Mouse (Mus musculus) erythroid progenitor cell, adult 5-6 weeks (primary cell): Measurements from ENCODE around the gene Cldn10. TPM values are rescaled to one million over a fixed set of nuclear protein-coding genes. Genes with fewer than 3 reads are reported as not detected.
A peak's percentile ranks its signal among the peaks of the same experiment; 100 is the strongest.

Experiments used
- ATAC-seq: replicated peaks from 2 replicates; pipeline ENCODE4 v1.8.0; 2016; ENCODE audit warnings: moderate number of reproducible peaks, mild to moderate bottlenecking, moderate TSS enrichment, inconsistent platforms; ENCODE audit not compliant: poor library complexity, low FRiP score, severe bottlenecking
- total RNA-seq, 2 experiments: library from RNA; stranded (forward) in 1 of 2; stranded (reverse) in 1 of 2; fragments of 150-400 nt in 1 of 2; fragments of 186-747, 209-891 nt in 1 of 2; gene quantifications; 2 replicates each; pipeline versions ENCODE4 v1.2.3 to v1.2.4; 2015 to 2017; ENCODE audit warnings: low replicate concordance in 2 of 2

Cldn10 gene
- total RNA-seq, 2 experiments from 2014 or later: 3.4 TPM; not detected in 1

DNA sequence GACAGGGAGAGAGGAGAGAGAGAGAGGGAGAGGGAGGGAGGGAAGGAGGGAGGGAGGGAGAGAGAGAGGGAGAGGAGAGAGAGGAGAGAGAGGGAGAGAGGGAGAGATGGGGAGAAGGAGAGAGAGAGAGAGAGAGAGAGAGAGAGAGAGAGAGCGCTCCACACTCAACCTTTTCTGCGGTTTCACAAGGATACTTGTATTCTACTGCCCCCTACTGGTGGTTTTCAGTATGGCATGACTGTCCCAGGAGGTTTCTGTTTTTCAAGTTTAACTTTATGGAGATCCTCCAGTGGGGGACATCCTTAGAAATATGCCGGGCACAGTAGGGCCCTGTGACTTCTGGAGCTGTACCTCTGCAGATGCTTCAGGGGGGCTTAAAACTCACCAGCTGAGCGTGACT, 28.8 kb downstream of the Cldn10 start:
- ATAC-seq: peak; percentile 66

DNA sequence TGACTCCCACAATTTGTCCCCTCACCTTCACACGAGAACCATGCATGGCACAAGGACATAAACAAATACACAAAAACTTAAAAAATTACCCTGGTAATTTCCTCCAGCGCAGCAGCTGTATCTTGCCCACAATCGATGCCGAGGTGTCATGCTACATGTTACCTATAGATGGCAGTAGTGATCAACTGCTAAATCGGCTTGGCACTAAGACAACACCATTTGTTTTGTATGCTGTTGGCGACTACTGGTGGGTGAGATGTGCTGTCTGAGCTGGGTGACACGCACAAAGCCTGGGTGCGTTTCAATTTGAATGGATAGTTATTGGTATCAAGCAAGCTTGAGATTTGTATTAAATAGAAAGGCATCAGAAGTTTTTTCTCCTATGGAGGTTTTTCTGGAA, 32.4 kb downstream of the Cldn10 start:
- peak; percentile 63; the same call in 1 of the 2 replicates for ATAC-seq

GRCm38 (mm10) chr14:118822816-118823215, 35.1 kb downstream of the Cldn10 start:
- no peak for ATAC-seq

- ATAC-seq: no peak
These were observed 35.6 kb downstream of the Cldn10 start for GRCm38 (mm10) chr14:118823313-118823712.

GRCm38 (mm10) chr14:118826346-118826745, 38.6 kb downstream of the Cldn10 start:
- ATAC-seq: no peak

GRCm38 (mm10) chr14:118827283-118827904, 39.7 kb downstream of the Cldn10 start:
- no peak for ATAC-seq

DNA sequence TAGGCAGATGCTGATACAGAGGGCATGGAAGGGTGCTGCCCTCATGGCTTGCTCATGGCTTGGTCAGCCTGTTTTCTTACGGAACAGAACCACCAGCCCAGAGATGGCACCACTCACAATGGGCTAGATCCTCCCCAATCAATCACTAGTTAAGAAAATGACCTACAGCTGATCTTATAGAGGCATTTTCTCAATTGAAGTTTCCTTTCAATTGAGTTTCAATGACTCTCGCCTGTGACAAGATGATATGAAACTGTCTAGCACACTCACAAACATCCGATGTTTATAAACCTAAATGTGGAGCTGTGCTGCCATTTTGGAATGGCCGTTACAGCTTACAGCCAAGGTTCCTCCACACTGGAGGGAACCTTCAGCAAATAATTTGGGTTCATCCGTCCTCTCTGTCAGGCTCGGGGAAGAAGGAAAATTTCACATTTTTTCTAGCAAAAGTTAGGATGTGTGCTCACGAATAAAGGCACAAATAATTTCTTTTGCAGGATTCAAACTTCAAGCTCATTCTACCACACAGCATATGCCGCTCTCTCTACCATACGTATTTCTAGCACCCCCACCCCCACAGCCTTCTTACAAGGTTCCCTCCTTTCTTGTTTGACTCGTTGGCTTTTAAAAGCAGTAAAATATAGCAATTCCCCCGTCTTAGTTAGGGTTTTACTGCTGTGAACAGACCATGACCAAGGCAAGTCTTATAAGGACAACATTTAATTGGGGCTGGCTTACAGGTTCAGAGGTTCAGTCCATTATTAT, 41.8 kb downstream of the Cldn10 start:
- ATAC-seq: no peak

GRCm38 (mm10) chr14:118831597-118831996, 43.9 kb downstream of the Cldn10 start:
- ATAC-seq: no peak

- ATAC-seq: no peak
These were observed 45.5 kb downstream of the Cldn10 start for GRCm38 (mm10) chr14:118833241-118833640.

DNA sequence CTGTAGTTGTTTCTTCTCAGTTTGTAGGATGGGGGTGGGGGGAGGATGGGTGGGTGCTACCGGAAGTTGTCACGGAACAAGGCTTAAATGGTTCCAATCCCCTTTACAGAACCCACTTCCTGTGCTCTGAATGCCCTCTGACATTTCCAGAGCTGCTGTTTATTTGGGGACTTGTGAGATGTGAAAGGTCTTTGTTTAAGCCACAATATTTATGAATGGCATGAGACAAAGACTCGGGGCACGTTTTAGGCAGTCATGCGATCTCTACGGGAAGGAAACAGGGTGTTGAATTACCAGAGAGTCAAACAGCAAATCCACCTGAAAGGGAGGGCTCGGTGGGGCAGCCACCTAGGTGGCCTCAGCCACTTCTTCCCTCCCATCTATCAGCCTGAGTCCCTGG, 46.6 kb downstream of the Cldn10 start:
- ATAC-seq: no peak

DNA sequence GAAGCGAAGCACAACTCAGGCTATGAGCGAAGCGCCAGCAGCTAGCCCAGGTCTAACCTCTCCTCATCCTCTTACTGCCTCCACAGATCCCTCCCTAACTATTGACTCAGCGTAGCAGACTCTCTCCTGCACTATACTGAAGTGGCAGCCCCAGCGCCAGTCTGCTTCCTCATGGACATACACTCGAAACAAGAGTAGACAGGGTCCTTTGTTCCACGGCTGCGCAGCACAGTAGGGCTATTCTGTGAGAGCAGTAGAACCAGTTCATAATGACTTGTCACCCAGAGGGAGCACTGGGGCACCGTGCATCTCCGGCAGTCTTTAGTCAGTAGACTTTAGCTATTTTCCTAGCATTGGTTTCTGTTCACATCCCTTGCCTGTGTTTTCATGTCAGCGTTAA, 48.4 kb downstream of the Cldn10 start:
- no peak for ATAC-seq

- peak; percentile 80 for ATAC-seq
These were observed 49.0 kb downstream of the Cldn10 start for GRCm38 (mm10) chr14:118836754-118837153.

GRCm38 (mm10) chr14:118838556-118839120, 50.9 kb downstream of the Cldn10 start:
- ATAC-seq: no peak

DNA sequence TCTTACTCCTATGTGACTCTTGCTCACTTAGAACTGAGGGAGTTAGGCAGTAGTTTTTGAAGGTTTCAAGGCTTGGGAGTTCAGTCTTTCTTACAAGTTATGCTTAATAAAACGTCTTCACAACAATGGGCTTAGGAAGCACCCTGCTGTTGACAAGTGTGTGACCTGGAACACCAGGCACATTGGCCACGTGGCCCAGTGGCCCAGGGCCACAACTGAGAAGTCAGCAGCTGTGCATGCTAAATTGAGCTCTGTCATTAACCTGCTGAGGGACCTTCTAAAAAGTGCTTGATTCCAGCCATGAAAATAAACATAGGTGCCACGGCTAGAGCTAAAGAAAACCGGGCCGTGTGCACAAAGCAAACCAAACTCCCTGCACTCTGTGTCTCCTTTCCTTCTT, 51.7 kb downstream of the Cldn10 start:
- no peak for ATAC-seq

- no peak for ATAC-seq
These were observed 52.3 kb downstream of the Cldn10 start for GRCm38 (mm10) chr14:118840027-118840426.

DNA sequence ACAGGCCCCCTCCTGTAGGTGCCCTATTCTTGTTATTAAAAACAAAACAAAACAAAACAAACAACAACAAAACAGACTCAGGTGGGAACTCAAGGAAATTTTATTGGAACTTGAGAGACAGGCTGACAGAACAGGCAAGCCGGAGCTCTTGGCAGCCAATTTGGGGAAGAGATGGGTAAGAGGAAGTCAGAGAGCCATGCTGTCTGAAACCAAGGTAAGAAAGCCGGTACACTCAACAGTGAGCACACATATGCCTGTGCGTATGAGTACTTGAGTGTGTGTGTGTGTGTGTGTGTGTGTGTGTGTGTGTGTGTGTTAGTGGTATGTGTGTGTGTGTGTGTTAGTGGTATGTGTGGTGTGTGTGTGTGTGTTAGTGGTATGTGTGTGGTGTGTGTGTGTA, 54.6 kb downstream of the Cldn10 start:
- ATAC-seq: no peak

DNA sequence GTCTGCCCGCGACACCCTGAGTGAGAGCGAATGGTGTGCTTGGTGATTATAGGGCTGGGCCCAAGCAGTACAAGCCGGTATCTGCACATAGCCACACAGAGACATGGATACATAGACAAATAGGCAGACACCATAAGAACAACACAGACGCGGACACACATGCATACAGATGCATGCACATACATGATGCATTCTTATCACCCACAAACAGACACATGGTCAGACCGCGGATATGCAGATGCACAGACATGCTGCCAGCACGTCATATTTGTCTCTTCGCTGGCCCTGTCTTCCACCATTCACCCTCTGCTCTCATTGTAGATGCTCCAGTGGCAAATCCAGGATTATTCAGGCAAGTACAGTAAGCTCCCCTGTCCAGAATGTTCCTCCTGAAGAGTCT, 59.1 kb downstream of the Cldn10 start:
- ATAC-seq: no peak

DNA sequence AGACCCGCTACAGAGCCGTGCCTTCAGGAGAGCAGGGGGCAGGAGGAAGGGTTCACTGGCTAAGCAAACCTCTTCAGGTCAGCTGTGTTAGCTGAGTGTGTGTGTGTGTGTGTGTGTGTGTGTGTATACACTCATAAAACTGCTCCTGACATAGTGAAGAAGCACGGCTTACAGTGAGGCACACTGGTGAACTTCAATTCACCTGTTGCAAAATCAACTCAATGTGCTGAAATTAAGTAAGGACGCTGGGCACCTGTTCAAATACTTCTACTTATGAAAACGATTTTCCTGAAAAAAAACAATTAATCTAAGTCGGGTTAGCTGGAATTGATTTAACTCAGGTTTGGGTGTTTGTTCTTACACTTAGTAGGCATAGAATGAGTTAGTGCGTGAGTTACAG, 60.5 kb downstream of the Cldn10 start:
- ATAC-seq: no peak

DNA sequence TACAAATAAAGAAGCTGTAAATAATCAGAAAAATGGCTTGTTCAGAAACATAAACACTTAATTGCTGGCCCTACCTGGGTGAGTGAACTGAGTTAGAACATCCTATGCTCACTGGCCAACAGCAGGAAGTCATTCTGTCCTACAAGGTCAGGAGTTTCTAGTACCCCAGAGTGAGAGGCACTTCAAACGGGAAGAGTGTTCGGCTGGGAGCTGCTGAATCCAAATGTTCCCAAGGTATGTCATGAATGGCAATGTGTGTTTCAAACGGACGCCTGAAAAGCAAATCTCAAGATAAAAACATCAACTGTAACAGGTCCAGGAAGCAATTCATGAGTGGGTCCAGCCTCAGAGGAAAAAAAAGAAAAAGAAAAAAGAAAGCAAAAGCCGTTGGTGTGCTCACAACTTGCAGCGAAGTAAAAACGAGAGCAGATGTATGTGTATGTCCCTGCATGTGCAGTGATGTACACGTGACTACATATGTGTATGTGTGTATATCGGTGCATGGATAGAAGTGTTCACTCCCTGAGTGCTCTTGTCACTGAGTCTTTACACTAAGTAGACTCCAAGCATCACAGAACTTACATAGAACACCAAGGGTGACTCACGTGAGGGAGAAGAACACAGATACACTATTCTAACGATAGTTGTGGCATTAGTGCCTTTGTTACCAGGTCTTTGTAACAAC, 62.4 kb downstream of the Cldn10 start:
- no peak for ATAC-seq

DNA sequence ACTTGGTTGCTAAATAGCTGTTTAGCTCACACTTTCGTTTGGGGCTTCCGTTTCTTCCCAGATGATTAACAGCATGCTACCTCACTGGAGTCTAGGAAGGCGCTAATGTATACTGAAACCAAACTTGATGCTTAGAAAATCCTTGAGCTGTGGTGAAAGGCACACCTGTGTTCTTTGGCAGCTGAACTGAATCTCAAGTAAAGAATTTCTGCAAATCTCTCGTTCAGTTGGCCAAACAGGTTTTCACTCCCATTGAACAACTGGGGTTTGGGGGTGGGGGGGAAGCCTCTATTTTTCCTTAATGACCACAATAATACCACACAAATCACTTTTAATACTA, 63.0 kb downstream of the Cldn10 start:
- ATAC-seq: no peak
